Mouse (Mus musculus) hindbrain, embryonic 16.5 days (tissue): ENCODE data around the gene Tspan18. TPM values are rescaled to one million over a fixed set of nuclear protein-coding genes. Genes with fewer than 3 reads are reported as not detected.
A peak's percentile ranks its signal among the peaks of the same experiment; 100 is the strongest.

ENCODE experiments used
- ATAC-seq: fragments of 200-750 bp; cut with Nextera tagmentation; 2 replicates; pipeline ENCODE4 v1.8.0; 2017; ENCODE audit warnings: moderate TSS enrichment, moderate library complexity
- H3K27ac ChIP-seq: fragments of 300-500 bp; sonication (generic); 2 replicates; pipeline ENCODE4 v1.5.1; 2014; ENCODE audit warnings: low read depth, mild to moderate bottlenecking, control low read depth, low read length, moderate library complexity
- H3K27me3 ChIP-seq: fragments of 300-500 bp; sonication (generic); replicated peaks from 2 replicates; pipeline ENCODE4 v1.6.1; 2014; ENCODE audit warnings: low read length; ENCODE audit not compliant: control insufficient read depth, insufficient read depth
- H3K36me3 ChIP-seq: fragments of 300-500 bp; sonication (generic); 2 replicates; pipeline ENCODE4 v1.6.1; 2014; ENCODE audit warnings: mild to moderate bottlenecking, low read length, moderate library complexity, mixed read lengths; ENCODE audit not compliant: control insufficient read depth, insufficient read depth
- H3K4me1 ChIP-seq: fragments of 300-500 bp; sonication (generic); 2 replicates; pipeline ENCODE4 v1.6.1; 2014; ENCODE audit warnings: low read depth, low read length; ENCODE audit not compliant: control insufficient read depth, insufficient read depth
- H3K4me2 ChIP-seq: fragments of 300-500 bp; sonication (generic); 2 replicates; pipeline ENCODE4 v1.6.1; 2014; ENCODE audit warnings: mild to moderate bottlenecking, low read length, control low read depth, moderate library complexity
- H3K4me3 ChIP-seq: fragments of 300-500 bp; sonication (generic); 2 replicates; pipeline ENCODE4 v1.5.1; 2014; ENCODE audit warnings: mild to moderate bottlenecking, low read length, control low read depth, moderate library complexity
- H3K9ac ChIP-seq: fragments of 300-500 bp; sonication (generic); 2 replicates; pipeline ENCODE4 v1.6.1; 2014; ENCODE audit warnings: low read depth, mild to moderate bottlenecking, control low read depth, low read length, moderate library complexity
- H3K9me3 ChIP-seq: fragments of 300-500 bp; sonication (generic); 2 replicates; pipeline ENCODE4 v1.6.1; 2014; ENCODE audit warnings: mild to moderate bottlenecking, low read length, moderate library complexity; ENCODE audit not compliant: control insufficient read depth
- WGBS: fragments of 180-500 bp; shearing (Covaris S2); extraction: QIAGEN DNeasy Blood & Tissue Kit; methylation state at CpG from one replicate; pipeline ENCODE4 v1.1.7; 2014; 5-methylcytosine and 5-hydroxymethylcytosine counted together
- polyA plus RNA-seq: library from polyadenylated mRNA; unstranded; fragments of >200 nt; fragmentation: Nextera tagmentation; extraction: Ambion mirVana; gene quantifications from 2 replicates; pipeline ENCODE4 v1.2.1, GENCODE M21; 2015

Gene Tspan18
- polyA plus RNA-seq, 1 experiment from 2014 or later: 15.7 TPM

DNA sequence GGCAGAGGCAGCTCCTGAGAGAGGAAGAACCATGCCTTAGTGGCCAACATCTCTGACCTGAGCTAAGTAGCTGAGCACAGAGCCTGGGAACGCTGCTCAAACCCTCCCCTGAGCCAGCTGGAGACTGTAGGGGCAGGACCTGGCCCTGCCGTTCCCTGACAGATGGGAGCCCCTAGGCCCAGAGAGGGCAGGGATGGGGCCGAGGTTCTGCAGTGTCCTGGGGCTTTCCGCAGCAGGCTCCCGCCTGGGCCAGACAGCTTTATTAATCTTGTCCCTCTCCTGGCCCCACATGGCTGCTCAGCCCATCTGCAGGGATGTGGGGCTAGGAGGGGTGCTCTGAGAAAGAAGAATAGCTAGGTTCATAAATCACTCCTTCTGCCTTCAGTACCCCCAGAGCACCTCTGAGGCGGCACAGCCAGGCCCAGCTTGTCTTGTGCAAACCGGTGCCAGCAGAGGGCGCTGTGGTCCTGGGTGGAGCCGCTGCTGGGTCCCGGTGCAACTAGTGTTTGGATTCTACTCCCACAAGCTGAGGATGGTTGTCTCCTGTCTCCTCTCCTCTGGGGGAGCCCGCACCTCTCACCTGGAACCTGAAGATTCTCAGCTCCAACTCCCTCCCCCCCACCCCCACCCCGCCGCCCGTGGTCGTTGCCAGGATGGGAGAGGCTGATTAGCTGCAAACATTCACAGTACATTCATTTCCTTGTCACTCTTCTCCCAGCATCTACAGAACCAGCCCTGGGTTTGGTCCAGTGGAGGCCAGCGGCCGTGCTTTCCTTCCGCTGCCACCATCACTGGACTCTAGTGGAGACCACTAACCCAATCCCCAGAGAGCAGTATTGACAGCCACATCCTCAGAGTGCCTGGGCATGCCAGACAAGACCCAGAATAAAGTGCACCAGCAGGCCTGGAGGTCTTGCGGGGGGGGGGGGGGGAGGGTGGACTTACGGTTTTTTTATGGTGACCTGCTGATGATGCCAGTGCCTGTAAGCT is 107.4 kb downstream of the Tspan18 start:
- ATAC-seq: peak; percentile 68
- 2% methylated on average over 18 of the region's 20 CpGs for WGBS
- no peak overlapping the region for H3K4me3 ChIP-seq
- H3K4me1 ChIP-seq: peaks cover 24% of the 10 kb centered on the region
- peak overlapping the region; percentile 36; the same call in 1 of the 2 replicates for H3K9ac ChIP-seq
- peak overlapping the region; percentile 37 for H3K4me2 ChIP-seq
- H3K9me3 ChIP-seq: no peaks in the 10 kb centered on the region
- H3K36me3 ChIP-seq: no peaks in the 10 kb centered on the region
- H3K27ac ChIP-seq: peak overlapping the region; percentile 68
- H3K27me3 ChIP-seq: no peaks in the 10 kb centered on the region

DNA sequence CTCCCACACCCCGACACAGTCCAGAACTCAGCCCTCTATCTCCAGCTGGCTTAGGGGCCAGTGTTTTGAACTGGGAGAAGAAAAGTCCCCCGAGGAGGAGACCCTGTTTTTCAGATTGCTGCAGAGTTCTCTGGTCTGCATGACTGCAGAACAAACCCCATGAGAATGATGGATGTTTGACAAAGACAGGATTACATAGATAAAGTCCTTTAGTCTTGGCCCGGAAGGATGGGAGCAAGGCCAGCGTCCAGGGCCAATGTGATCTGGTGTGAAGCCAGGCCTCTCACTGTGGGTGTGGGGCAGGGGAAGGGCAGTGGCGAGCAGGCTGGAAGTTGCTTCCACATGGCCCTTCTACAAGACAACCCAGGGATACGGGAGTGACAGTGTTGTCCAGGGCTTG is 110.8 kb downstream of the Tspan18 start:
- Histone ChIP-seq H3K9ac (no peak overlapping the region), H3K27me3 (no peaks in the 10 kb centered on the region), H3K4me1 (peaks cover 22% of the 10 kb centered on the region), H3K27ac (no peak overlapping the region), H3K4me2 (no peak overlapping the region), H3K36me3 (no peaks in the 10 kb centered on the region), H3K9me3 (no peaks in the 10 kb centered on the region), H3K4me3 (no peak overlapping the region)
- no peak for ATAC-seq
- WGBS: 58% methylated on average over 6 of the region's 6 CpGs

DNA sequence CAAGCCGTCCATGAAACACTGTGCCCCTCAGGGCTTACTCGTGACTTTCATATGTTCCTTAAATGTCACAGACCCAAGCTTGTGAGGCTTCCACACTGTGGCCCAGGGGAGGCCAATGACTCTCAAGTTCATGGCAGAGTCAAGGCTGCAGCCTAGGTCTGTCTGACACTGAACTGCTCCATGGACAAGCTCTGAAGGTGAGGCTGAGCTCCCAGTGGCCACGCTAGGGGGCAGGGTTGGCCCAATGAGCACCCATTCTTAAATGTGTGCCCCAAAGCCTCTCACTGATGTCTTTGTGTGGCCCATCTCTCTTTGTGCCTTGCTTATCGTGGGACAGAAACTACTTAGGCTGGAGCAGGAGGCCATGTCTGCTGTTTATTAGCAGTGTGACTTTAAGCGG is 113.9 kb downstream of the Tspan18 start:
- H3K4me1 ChIP-seq: peaks cover 15% of the 10 kb centered on the region
- H3K4me3 ChIP-seq: no peak overlapping the region
- H3K36me3 ChIP-seq: no peaks in the 10 kb centered on the region
- H3K9ac ChIP-seq: no peak overlapping the region
- H3K27ac ChIP-seq: no peak overlapping the region
- 55% methylated on average over 5 of the region's 5 CpGs for WGBS
- H3K9me3 ChIP-seq: no peaks in the 10 kb centered on the region
- no peak for ATAC-seq
- no peaks in the 10 kb centered on the region for H3K27me3 ChIP-seq
- H3K4me2 ChIP-seq: no peak overlapping the region

GRCm38 (mm10) chr2:93219576-93219975 is 114.7 kb downstream of the Tspan18 start:
- H3K4me3 ChIP-seq: no peak overlapping the region
- H3K4me1 ChIP-seq: peaks cover 15% of the 10 kb centered on the region
- H3K4me2 ChIP-seq: no peak overlapping the region
- WGBS: 100% methylated on average over 3 of the region's 3 CpGs
- no peak for ATAC-seq
- no peak overlapping the region for H3K9ac ChIP-seq
- no peaks in the 10 kb centered on the region for H3K36me3 ChIP-seq
- no peaks in the 10 kb centered on the region for H3K9me3 ChIP-seq
- no peak overlapping the region for H3K27ac ChIP-seq
- H3K27me3 ChIP-seq: no peaks in the 10 kb centered on the region

GRCm38 (mm10) chr2:93218353-93218990 is 115.8 kb downstream of the Tspan18 start:
- no peak overlapping the region; the same call in 1 of the 2 replicates for H3K27ac ChIP-seq
- whole genome bisulfite sequencing: 73% methylated on average over 7 of the region's 7 CpGs
- H3K4me1 ChIP-seq: peaks cover 13% of the 10 kb centered on the region
- H3K9me3 ChIP-seq: no peaks in the 10 kb centered on the region
- H3K4me2 ChIP-seq: no peak overlapping the region
- no peaks in the 10 kb centered on the region for H3K36me3 ChIP-seq
- H3K4me3 ChIP-seq: no peak overlapping the region
- ATAC-seq: no peak
- H3K27me3 ChIP-seq: no peaks in the 10 kb centered on the region
- no peak overlapping the region for H3K9ac ChIP-seq

GRCm38 (mm10) chr2:93217015-93217414 is 117.3 kb downstream of the Tspan18 start:
- Histone ChIP-seq H3K9me3 (no peaks in the 10 kb centered on the region), H3K4me2 (no peak overlapping the region), H3K36me3 (no peaks in the 10 kb centered on the region), H3K4me1 (peaks cover 12% of the 10 kb centered on the region), H3K27ac (peak overlapping the region; percentile 55), H3K27me3 (no peaks in the 10 kb centered on the region), H3K9ac (no peak overlapping the region; the same call in 1 of the 2 replicates), H3K4me3 (no peak overlapping the region)
- ATAC-seq: peak; percentile 91
- 9% methylated on average over 7 of the region's 7 CpGs for WGBS

DNA sequence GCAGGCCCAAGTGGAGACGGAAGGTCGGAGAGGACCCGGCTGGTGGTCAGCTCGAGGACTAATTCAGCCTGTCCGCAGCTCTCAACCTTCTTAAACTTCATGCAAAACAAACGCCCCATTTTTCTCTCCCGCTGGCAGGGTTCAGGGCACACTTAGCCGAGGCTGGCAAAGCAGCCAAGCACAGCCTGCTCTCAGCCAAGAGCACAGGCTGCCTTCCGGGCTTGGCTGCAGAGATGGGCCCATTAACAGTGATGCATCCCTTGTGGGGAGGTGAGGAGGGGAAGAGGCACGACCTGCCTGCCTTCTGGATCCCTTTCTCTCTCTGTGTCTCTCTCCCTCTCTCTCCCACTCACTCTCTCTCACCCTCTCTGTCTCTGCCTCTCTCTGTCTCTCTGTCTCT is 118.5 kb downstream of the Tspan18 start:
- ATAC-seq: no peak
- H3K4me1 ChIP-seq: peaks cover 12% of the 10 kb centered on the region
- no peak overlapping the region for H3K9ac ChIP-seq
- no peak overlapping the region for H3K27ac ChIP-seq
- no peak overlapping the region for H3K4me3 ChIP-seq
- no peak overlapping the region for H3K4me2 ChIP-seq
- no peaks in the 10 kb centered on the region for H3K9me3 ChIP-seq
- H3K27me3 ChIP-seq: no peaks in the 10 kb centered on the region
- 69% methylated on average over 9 of the region's 10 CpGs for WGBS
- H3K36me3 ChIP-seq: no peaks in the 10 kb centered on the region

DNA sequence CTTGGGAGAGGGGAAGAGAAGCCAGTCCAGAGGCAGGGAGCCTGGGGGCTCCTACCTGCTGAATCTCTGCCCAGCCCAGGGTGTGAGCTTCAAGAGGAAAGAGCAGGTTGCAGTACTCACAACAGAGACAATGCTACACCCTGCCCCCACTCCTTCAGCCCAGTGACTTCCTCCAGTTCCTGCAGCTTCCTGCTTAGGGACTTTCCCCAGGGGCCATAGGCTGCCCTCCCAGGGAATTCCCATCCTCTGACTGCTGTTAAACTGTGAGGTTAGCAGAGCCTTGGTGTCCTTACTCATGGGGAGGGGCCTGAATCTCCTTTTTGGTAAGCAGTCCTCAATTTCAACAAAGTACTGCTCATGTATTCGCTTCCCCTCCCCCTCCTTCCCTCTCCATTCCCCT is 120.1 kb downstream of the Tspan18 start:
- Histone ChIP-seq H3K4me2 (no peak overlapping the region), H3K4me3 (no peak overlapping the region), H3K27me3 (no peaks in the 10 kb centered on the region), H3K36me3 (no peaks in the 10 kb centered on the region), H3K9ac (no peak overlapping the region), H3K9me3 (no peaks in the 10 kb centered on the region), H3K27ac (no peak overlapping the region; the same call in 1 of the 2 replicates), H3K4me1 (peaks cover 12% of the 10 kb centered on the region)
- 91% methylated on average over 1 of the region's 1 CpGs for WGBS
- ATAC-seq: no peak

DNA sequence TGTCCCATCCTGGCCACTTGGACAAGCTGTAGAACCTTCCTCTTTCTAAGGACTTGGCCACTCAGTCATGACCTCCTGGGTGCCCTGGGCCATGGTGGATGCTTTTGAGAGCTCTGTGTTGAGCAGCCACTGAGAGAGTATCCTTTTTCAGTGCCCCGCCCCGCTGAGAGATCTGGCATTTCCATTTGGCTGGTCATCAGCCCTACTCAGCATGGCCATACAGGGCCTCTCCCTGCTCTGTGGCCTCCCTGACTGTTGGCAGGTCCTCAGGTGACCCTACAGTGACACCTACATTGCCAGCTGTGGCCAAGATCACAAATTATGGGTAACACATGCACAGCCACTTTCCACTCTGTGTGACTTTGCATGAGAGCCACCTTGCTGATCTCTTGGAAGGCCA is 121.4 kb downstream of the Tspan18 start:
- Histone ChIP-seq H3K27ac (no peak overlapping the region), H3K4me3 (no peak overlapping the region), H3K4me1 (peaks cover 10% of the 10 kb centered on the region), H3K27me3 (no peaks in the 10 kb centered on the region), H3K36me3 (no peaks in the 10 kb centered on the region), H3K4me2 (no peak overlapping the region), H3K9ac (no peak overlapping the region), H3K9me3 (no peaks in the 10 kb centered on the region)
- 96% methylated on average over 2 of the region's 2 CpGs for WGBS
- ATAC-seq: no peak
